In genomic region chr11:87597061-87597460, GRCm38 (mm10) we compare ENCODE assay signal across 15 mouse cellular contexts. TPM values are rescaled to one million over a fixed set of nuclear protein-coding genes. Genes with fewer than 3 reads are reported as not detected.
A peak's percentile ranks its signal among the peaks of the same experiment; 100 is the strongest.
DNase-seq lines count a peak whose midpoint lies in the region; ATAC-seq and TF ChIP-seq lines count a peak whose summit lies in the region.
"Had no signal": no experiment of that assay in that cellular context is flagged by ENCODE, and none has a peak within 500 bp of the region (broad histone marks: within the 10 kb centered on the region; RNA-seq: fewer than 3 reads in every experiment).

No protein-coding gene starts in this region.

- H3K36me3 ChIP-seq in E14TG2a.4 (ENCODE audit: insufficient read depth, low read length), result peaks cover 66% of the 10 kb centered on the region
- H3K36me3 ChIP-seq in forebrain, embryonic 16.5 days (ENCODE audit: control insufficient read depth, insufficient read depth), result peaks cover 31% of the 10 kb centered on the region
- peaks cover 59% of the 10 kb centered on the region for H3K36me3 ChIP-seq in limb, embryonic 14.5 days (ENCODE audit: control insufficient read depth, insufficient read depth, low read length)

- TF ChIP-seq CTCF in E14TG2a.4 (conservative IDR thresholded peaks at IDR 0.05; ENCODE audit: low read length), result no peak

- peak overlapping the region; percentile 98 for H3K9ac ChIP-seq in forebrain, embryonic 16.5 days (replicated peaks; ENCODE audit: low read depth, low read length)
- no peak overlapping the region for H3K9ac ChIP-seq in limb, embryonic 14.5 days (ENCODE audit: low read depth, low read length, severe bottlenecking)
- H3K9ac ChIP-seq: liver, embryonic 15.5 days had no signal

- peak overlapping the region; percentile 53 for H3K4me2 ChIP-seq in forebrain, embryonic 16.5 days (ENCODE audit: low read length)
- peak overlapping the region; percentile 88; the same call in 1 of the 2 replicates for H3K4me2 ChIP-seq in limb, embryonic 14.5 days (replicated peaks; ENCODE audit: low read depth, low read length, severe bottlenecking)

- peak overlapping the region; percentile 89; the same call in 1 of the 2 replicates for H3K27ac ChIP-seq in forebrain, embryonic 16.5 days (ENCODE audit: low read length)
- H3K27ac ChIP-seq in limb, embryonic 14.5 days (replicated peaks; ENCODE audit: low read depth, low read length), result no peak overlapping the region
- H3K27ac ChIP-seq: liver, embryonic 15.5 days had no signal

- ATAC-seq in forebrain, embryonic 16.5 days, result no peak
- ATAC-seq in limb, embryonic 14.5 days (ENCODE audit: low FRiP score, low read depth), result no peak
- no peak for ATAC-seq in activated CD4-positive, CD25-positive, alpha-beta regulatory T cell, adult 4 months

- intact Hi-C loops in gastrocnemius, postnatal 14 days (cut with DNase I; ENCODE audit: low total_unique reads), result no loop called here

- H3K27me3 ChIP-seq in E14TG2a.4 (ENCODE audit: insufficient read depth, low read length), result no peaks in the 10 kb centered on the region
- no peaks in the 10 kb centered on the region for H3K27me3 ChIP-seq in forebrain, embryonic 16.5 days (replicated peaks; ENCODE audit: control insufficient read depth, insufficient read depth, low read length)
- no peaks in the 10 kb centered on the region for H3K27me3 ChIP-seq in limb, embryonic 14.5 days (ENCODE audit: control insufficient read depth, insufficient read depth, low read length)
- H3K27me3 ChIP-seq: liver, embryonic 15.5 days; megakaryocyte, embryonic 14.5 days had no signal

- no peak for TF ChIP-seq POLR2A in limb, embryonic 14.5 days (IDR thresholded peaks at IDR 0.05; ENCODE audit: borderline replicate concordance, extremely low read depth, insufficient read depth, insufficient read length)

- peaks cover 65% of the 10 kb centered on the region for H3K4me1 ChIP-seq in E14TG2a.4 (replicated peaks; ENCODE audit: low read depth, low read length)
- peaks cover 35% of the 10 kb centered on the region for H3K4me1 ChIP-seq in forebrain, embryonic 16.5 days (replicated peaks; ENCODE audit: control insufficient read depth, insufficient read depth, low read length)
- H3K4me1 ChIP-seq in limb, embryonic 14.5 days (ENCODE audit: control insufficient read depth, insufficient read depth, low read length), result peaks cover 22% of the 10 kb centered on the region

- 0 out of 2 replicates have a peak overlapping the region, but pooled peaks have one; percentile 89 for H3K4me3 ChIP-seq in E14TG2a.4 (replicated peaks; ENCODE audit: low read length)
- H3K4me3 ChIP-seq in forebrain, embryonic 16.5 days (replicated peaks; ENCODE audit: low read length), result peak overlapping the region; percentile 90
- H3K4me3 ChIP-seq in limb, embryonic 14.5 days (replicated peaks; ENCODE audit: low read length), result no peak overlapping the region
- H3K4me3 ChIP-seq: megakaryocyte, embryonic 14.5 days had no signal

- no peaks in the 10 kb centered on the region for H3K9me3 ChIP-seq in E14TG2a.4 (ENCODE audit: low read length)
- H3K9me3 ChIP-seq in forebrain, embryonic 16.5 days (ENCODE audit: control insufficient read depth, low read length), result no peaks in the 10 kb centered on the region
- no peaks in the 10 kb centered on the region for H3K9me3 ChIP-seq in limb, embryonic 14.5 days (ENCODE audit: control insufficient read depth, low read length)
- H3K9me3 ChIP-seq: liver, embryonic 15.5 days; megakaryocyte, embryonic 14.5 days had no signal

- peak; percentile 55 for DNase-seq in cerebellum, adult 9-10 months
- no peak for DNase-seq in cerebellum, adult 8-10 months
- DNase-seq in limb, embryonic 14.5 days (ENCODE audit: low spot score), result no peak
- DNase-seq in gastrocnemius, postnatal 14 days, result no peak
- DNase-seq in embryo, embryonic 10 days (ENCODE audit: low spot score), result no peak
- DNase-seq: adrenal gland, postnatal 10 days; cerebellum, adult 11 months had no signal

RNA-seq across cellular contexts. Expression of gene Mtmr4, which starts 5.1 kb away (rescaled TPM):
- polyA plus RNA-seq in forebrain, embryonic 16.5 days (2015; fragmentation: Nextera tagmentation; extraction: Ambion mirVana), result 65.1 and 71.5 TPM in 2 replicates
- 33.2 and 37.8 TPM in 2 replicates for polyA plus RNA-seq in limb, embryonic 14.5 days (2012; rRNA removed)
- polyA plus RNA-seq in limb, embryonic 14.5 days (2014; fragmentation: Nextera tagmentation; extraction: Ambion mirVana), result 29.0 and 29.5 TPM in 2 replicates
- total RNA-seq in gastrocnemius, postnatal 14 days (2021), result 10 to 100 TPM in 1 of 2 experiments, 1 to 10 TPM in 1; 9.5 to 12.4 TPM
- 10 to 100 TPM; 10.2 to 11.1 TPM for polyA plus RNA-seq in activated CD4-positive, CD25-positive, alpha-beta regulatory T cell, adult 4 months (2017; shearing (Covaris generic))

RNA-seq across cellular contexts. Expression of gene Hsf5, which starts 19.9 kb away (rescaled TPM):
- polyA plus RNA-seq in forebrain, embryonic 16.5 days (2015; fragmentation: Nextera tagmentation; extraction: Ambion mirVana), result 0.45 and 0.46 TPM in 2 replicates
- polyA plus RNA-seq in limb, embryonic 14.5 days (2012; rRNA removed), result 0.15 and 0.26 TPM in 2 replicates
- polyA plus RNA-seq in limb, embryonic 14.5 days (2014; fragmentation: Nextera tagmentation; extraction: Ambion mirVana), result 0.21 and 0.25 TPM in 2 replicates
- not detected for total RNA-seq in gastrocnemius, postnatal 14 days (2021)
- under 1 TPM in 1 of 2 experiments, not detected in 1; 0.11 TPM for polyA plus RNA-seq in activated CD4-positive, CD25-positive, alpha-beta regulatory T cell, adult 4 months (2017; shearing (Covaris generic))
- total RNA-seq: MEL had no signal
- polyA plus RNA-seq: liver, embryonic 15.5 days had no signal

RNA-seq across cellular contexts. Expression of gene Sept4, which starts 28.4 kb away (rescaled TPM):
- 21.9 and 22.9 TPM in 2 replicates for polyA plus RNA-seq in forebrain, embryonic 16.5 days (2015; fragmentation: Nextera tagmentation; extraction: Ambion mirVana)
- polyA plus RNA-seq in limb, embryonic 14.5 days (2012; rRNA removed), result 20.4 and 25.8 TPM in 2 replicates
- polyA plus RNA-seq in limb, embryonic 14.5 days (2014; fragmentation: Nextera tagmentation; extraction: Ambion mirVana), result 20.5 and 25.7 TPM in 2 replicates
- total RNA-seq in gastrocnemius, postnatal 14 days (2021), result 10 to 100 TPM; 41.2 TPM
- 1 to 10 TPM in 1 of 2 experiments, under 1 TPM in 1; 0.49 to 2.5 TPM for polyA plus RNA-seq in activated CD4-positive, CD25-positive, alpha-beta regulatory T cell, adult 4 months (2017; shearing (Covaris generic))

RNA-seq across cellular contexts. Expression of gene Gm11492, which starts 30.6 kb away (rescaled TPM):
- polyA plus RNA-seq in forebrain, embryonic 16.5 days (2015; fragmentation: Nextera tagmentation; extraction: Ambion mirVana), result not detected in 2 replicates
- not detected in 2 replicates for polyA plus RNA-seq in limb, embryonic 14.5 days (2012; rRNA removed)
- polyA plus RNA-seq in limb, embryonic 14.5 days (2014; fragmentation: Nextera tagmentation; extraction: Ambion mirVana), result not detected in 2 replicates
- total RNA-seq in gastrocnemius, postnatal 14 days (2021), result not detected
- not detected for polyA plus RNA-seq in activated CD4-positive, CD25-positive, alpha-beta regulatory T cell, adult 4 months (2017; shearing (Covaris generic))
- total RNA-seq: adrenal gland, postnatal 10 days; layer of hippocampus, adult 8-10 months; MEL had no signal
- polyA plus RNA-seq: liver, embryonic 15.5 days; spleen, adult 2 months had no signal
